Mouse (Mus musculus): ENCODE results near the gene Eme2.

DNA sequence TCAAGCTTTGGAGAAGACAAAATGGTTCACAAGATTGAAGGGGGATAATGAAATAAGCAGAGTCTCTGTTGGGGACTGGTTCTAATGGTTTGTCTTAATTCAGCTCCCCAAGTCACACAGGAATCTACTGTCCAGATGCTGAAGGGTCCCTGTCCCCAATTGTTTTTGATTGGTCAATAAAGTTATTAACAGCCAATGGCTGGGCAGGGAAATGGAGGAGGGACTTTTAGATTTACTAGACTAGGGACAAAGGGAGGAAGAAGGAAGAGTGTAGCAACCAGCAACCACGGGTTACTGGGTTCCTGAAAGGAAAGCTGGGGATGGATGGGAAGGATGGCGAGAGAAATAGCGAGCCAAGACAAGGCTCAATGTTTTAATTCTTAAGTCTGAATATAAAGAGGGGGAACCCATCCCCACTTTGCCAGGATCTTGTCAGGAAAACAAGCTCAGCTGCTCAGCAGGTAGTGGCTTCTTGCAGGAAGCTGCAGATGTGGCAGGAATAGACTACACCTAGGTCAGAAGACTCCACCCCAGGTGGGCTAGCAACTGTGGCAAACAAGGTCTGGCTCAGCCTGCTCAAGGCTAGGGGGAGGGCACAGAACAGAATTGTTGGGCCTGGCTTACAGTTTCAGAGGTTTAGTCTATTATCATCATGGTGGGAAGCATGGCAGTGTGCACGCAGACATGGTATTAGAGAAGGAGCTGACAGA, 21.0 kb downstream of the Eme2 start:
- TF ChIP-seq CTCF (IDR thresholded peaks at IDR 0.05; ENCODE audit: control insufficient read depth, insufficient read depth, low read length) (no peak), POLR2A (IDR thresholded peaks at IDR 0.05; ENCODE audit: borderline replicate concordance, control insufficient read depth, low read depth, low read length) (no peak)
